Mouse (Mus musculus) small intestine, adult 2 months (tissue): ENCODE data around the gene Akap13.

Experiments
- CTCF ChIP-seq: fragments of 200-500 bp; IDR thresholded peaks from 2 replicates; pipeline ENCODE4 v1.5.1; 2012; ENCODE audit warnings: low read depth, mild to moderate bottlenecking, control low read depth, inconsistent platforms, low read length, moderate library complexity, mixed read lengths; ENCODE audit not compliant: insufficient replicate concordance, insufficient read length; ENCODE audit errors: extremely low read depth
- POLR2A ChIP-seq: fragments of 200-500 bp; IDR thresholded peaks from 2 replicates; pipeline ENCODE4 v1.6.1; 2012; ENCODE audit warnings: low read depth, mild to moderate bottlenecking, control low read depth, inconsistent platforms, low read length, moderate library complexity

- TF ChIP-seq POLR2A (no peak), CTCF (no peak)
Measured at GRCm38 (mm10) chr7:75524789-75525569, 69.6 kb downstream of the Akap13 start.
